Mouse (Mus musculus) midbrain, embryonic 15.5 days (tissue): ENCODE results near the gene Gm33815. TPM values are rescaled to one million over a fixed set of nuclear protein-coding genes. Genes with fewer than 3 reads are reported as not detected.
"Not testable (repeated sequence)": the region's sequence is repeated elsewhere in the genome, so short reads cannot be mapped to it uniquely, and the experiment has no call there.

ENCODE experiments used
- ATAC-seq: fragments of 200-750 bp; cut with Nextera tagmentation; replicated peaks from 2 replicates; pipeline ENCODE4 v1.8.0; 2017; ENCODE audit warnings: moderate TSS enrichment
- H3K27ac ChIP-seq: fragments of 300-500 bp; sonication (generic); 2 replicates; pipeline ENCODE4 v1.5.1; 2015; ENCODE audit warnings: mild to moderate bottlenecking, inconsistent platforms
- H3K27me3 ChIP-seq: fragments of 300-500 bp; sonication (generic); replicated peaks from 2 replicates; pipeline ENCODE4 v1.6.1; 2015; ENCODE audit warnings: inconsistent platforms
- H3K36me3 ChIP-seq: fragments of 300-500 bp; sonication (generic); replicated peaks from 2 replicates; pipeline ENCODE4 v1.6.1; 2015; ENCODE audit warnings: inconsistent platforms
- H3K4me1 ChIP-seq: fragments of 300-500 bp; sonication (generic); 2 replicates; pipeline ENCODE4 v1.6.1; 2015; ENCODE audit warnings: inconsistent platforms
- H3K4me2 ChIP-seq: fragments of 300-500 bp; sonication (generic); 2 replicates; pipeline ENCODE4 v1.6.1; 2015; ENCODE audit warnings: inconsistent platforms, mild to moderate bottlenecking, moderate library complexity
- H3K4me3 ChIP-seq: fragments of 300-500 bp; sonication (generic); 2 replicates; pipeline ENCODE4 v1.5.1; 2015; ENCODE audit warnings: mild to moderate bottlenecking, inconsistent platforms
- H3K9ac ChIP-seq: fragments of 300-500 bp; sonication (generic); 2 replicates; pipeline ENCODE4 v1.6.1; 2015; ENCODE audit warnings: mild to moderate bottlenecking, inconsistent platforms
- H3K9me3 ChIP-seq: fragments of 300-500 bp; sonication (generic); 2 replicates; pipeline ENCODE4 v1.6.1; 2016; ENCODE audit warnings: inconsistent platforms
- WGBS: fragments of 180-500 bp; shearing (Covaris S2); methylation state at CpG from one replicate; pipeline ENCODE4 v1.1.7; 2015; ENCODE audit warnings: mixed read lengths; 5-methylcytosine and 5-hydroxymethylcytosine counted together
- polyA plus RNA-seq: library from polyadenylated mRNA; unstranded; fragments of >200 nt; fragmentation: Nextera tagmentation; extraction: Ambion mirVana; gene quantifications from 2 replicates; pipeline ENCODE4 v1.2.1, GENCODE M21; 2015

The Gm33815 gene
- not detected in 2 replicates for polyA plus RNA-seq

DNA sequence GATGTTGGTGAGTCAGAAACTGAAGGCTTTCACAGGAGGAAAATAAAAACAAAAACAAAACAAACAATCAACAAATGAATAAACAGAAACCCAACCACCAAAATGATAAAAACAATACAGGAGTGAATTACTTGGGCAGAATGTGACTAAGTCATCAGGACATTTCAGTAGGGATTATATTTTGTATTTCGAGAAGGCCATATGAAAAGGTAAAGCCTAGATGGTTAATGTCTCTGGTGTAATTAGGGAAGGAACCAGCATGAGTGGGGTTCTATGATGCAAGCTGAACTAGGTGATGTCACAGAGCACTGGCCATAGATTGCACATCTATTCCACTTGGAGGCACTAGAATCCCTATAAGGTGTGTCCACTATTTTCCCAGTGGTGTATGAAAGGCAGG is at the start of gene Gm33815:
Gene Gm33815 (plus strand): TSS at position 301 of the 400 bp plus-strand sequence.
- H3K9ac ChIP-seq, H3K27me3 ChIP-seq, ATAC-seq, H3K27ac ChIP-seq, H3K4me2 ChIP-seq, H3K4me1 ChIP-seq, H3K9me3 ChIP-seq, H3K4me3 ChIP-seq, H3K36me3 ChIP-seq: not testable (repeated sequence)
- no CpG with 5 or more reads among the region's 1 CpGs for WGBS
